Mouse (Mus musculus): ENCODE data around the gene Zfx. TPM values are rescaled to one million over a fixed set of nuclear protein-coding genes. Genes with fewer than 3 reads are reported as not detected.
A peak's percentile ranks its signal among the peaks of the same experiment; 100 is the strongest.

Zfx gene
- total and polyA plus RNA-seq, 2 experiments from 2014 or later = 15.2 to 25.0 TPM

GRCm38 (mm10) chrX:94125950-94126349 is 2.4 kb upstream of the Zfx start:
- H3K9me3 ChIP-seq (ENCODE audit: low read length) = no peaks in the 10 kb centered on the region
- no peak overlapping the region for H3K27ac ChIP-seq (ENCODE audit: low read depth, low read length)
- DNase-seq (ENCODE audit: low spot score) (no peak), ATAC-seq (ENCODE audit: low FRiP score) (no peak)
- no peak overlapping the region for H3K4me2 ChIP-seq (ENCODE audit: low read depth, low read length, poor library complexity, severe bottlenecking)
- peaks cover 8% of the 10 kb centered on the region; the same call in 1 of the 2 replicates for H3K27me3 ChIP-seq (ENCODE audit: insufficient read depth, low read length)
- WGBS = 63% methylated on average over 2 of the region's 2 CpGs
- H3K9ac ChIP-seq (replicated peaks; ENCODE audit: low read length, poor library complexity, severe bottlenecking) = no peak overlapping the region
- no peak for TF ChIP-seq CTCF (IDR thresholded peaks at IDR 0.05)
- H3K4me3 ChIP-seq (ENCODE audit: low read depth, low read length) = no peak overlapping the region
- no peaks in the 10 kb centered on the region for H3K36me3 ChIP-seq (ENCODE audit: insufficient read depth, low read length)
- H3K4me1 ChIP-seq (ENCODE audit: insufficient read depth, low read length) = no peaks in the 10 kb centered on the region

- 23% methylated on average over 26 of the region's 53 CpGs for WGBS
- no peak for DNase-seq (ENCODE audit: low spot score)
- peak overlapping the region; percentile 58 for H3K4me3 ChIP-seq (ENCODE audit: low read depth, low read length)
- no peaks in the 10 kb centered on the region; the same call in 1 of the 2 replicates for H3K27me3 ChIP-seq (ENCODE audit: insufficient read depth, low read length)
- H3K36me3 ChIP-seq (ENCODE audit: insufficient read depth, low read length) = no peaks in the 10 kb centered on the region
- peak; percentile 75 for ATAC-seq (ENCODE audit: low FRiP score)
- peak overlapping the region; percentile 48 for H3K4me2 ChIP-seq (ENCODE audit: low read depth, low read length, poor library complexity, severe bottlenecking)
- peak overlapping the region; percentile 90 for H3K9ac ChIP-seq (replicated peaks; ENCODE audit: low read length, poor library complexity, severe bottlenecking)
- H3K4me1 ChIP-seq (ENCODE audit: insufficient read depth, low read length) = no peaks in the 10 kb centered on the region
- TF ChIP-seq CTCF (IDR thresholded peaks at IDR 0.05) = no peak
- no peaks in the 10 kb centered on the region for H3K9me3 ChIP-seq (ENCODE audit: low read length)
- H3K27ac ChIP-seq (ENCODE audit: low read depth, low read length) = peak overlapping the region; percentile 99
These were observed 818 bp downstream of the Zfx start for GRCm38 (mm10) chrX:94122709-94123058.

- peak overlapping the region; percentile 99 for H3K27ac ChIP-seq (ENCODE audit: low read depth, low read length)
- peak overlapping the region; percentile 90 for H3K9ac ChIP-seq (replicated peaks; ENCODE audit: low read length, poor library complexity, severe bottlenecking)
- H3K4me1 ChIP-seq (ENCODE audit: insufficient read depth, low read length) = no peaks in the 10 kb centered on the region
- WGBS = 25% methylated on average over 52 of the region's 65 CpGs
- H3K27me3 ChIP-seq (ENCODE audit: insufficient read depth, low read length) = no peaks in the 10 kb centered on the region; the same call in 1 of the 2 replicates
- peak; percentile 92 for ATAC-seq (ENCODE audit: low FRiP score)
- no peaks in the 10 kb centered on the region for H3K9me3 ChIP-seq (ENCODE audit: low read length)
- peak; percentile 91 for DNase-seq (ENCODE audit: low spot score)
- no peaks in the 10 kb centered on the region for H3K36me3 ChIP-seq (ENCODE audit: insufficient read depth, low read length)
- TF ChIP-seq CTCF (IDR thresholded peaks at IDR 0.05) = peak; percentile 64
- H3K4me2 ChIP-seq (ENCODE audit: low read depth, low read length, poor library complexity, severe bottlenecking) = peak overlapping the region; percentile 61
- H3K4me3 ChIP-seq (ENCODE audit: low read depth, low read length) = peak overlapping the region; percentile 58
These were observed 1.4 kb downstream of the Zfx start for GRCm38 (mm10) chrX:94121866-94122708.

GRCm38 (mm10) chrX:94121161-94121856 is 2.2 kb downstream of the Zfx start:
- no peak for ATAC-seq (ENCODE audit: low FRiP score)
- peak overlapping the region; percentile 61 for H3K4me2 ChIP-seq (ENCODE audit: low read depth, low read length, poor library complexity, severe bottlenecking)
- H3K9me3 ChIP-seq (ENCODE audit: low read length) = no peaks in the 10 kb centered on the region
- TF ChIP-seq CTCF (IDR thresholded peaks at IDR 0.05) = no peak
- no peak overlapping the region; the same call in 1 of the 2 replicates for H3K9ac ChIP-seq (replicated peaks; ENCODE audit: low read length, poor library complexity, severe bottlenecking)
- DNase-seq (ENCODE audit: low spot score) = no peak
- H3K27ac ChIP-seq (ENCODE audit: low read depth, low read length) = peak overlapping the region; percentile 32
- H3K36me3 ChIP-seq (ENCODE audit: insufficient read depth, low read length) = no peaks in the 10 kb centered on the region
- H3K4me1 ChIP-seq (ENCODE audit: insufficient read depth, low read length) = no peaks in the 10 kb centered on the region
- peak overlapping the region; percentile 58 for H3K4me3 ChIP-seq (ENCODE audit: low read depth, low read length)
- 19% methylated on average over 24 of the region's 24 CpGs for WGBS
- H3K27me3 ChIP-seq (ENCODE audit: insufficient read depth, low read length) = no peaks in the 10 kb centered on the region; the same call in 1 of the 2 replicates

GRCm38 (mm10) chrX:94118350-94118749 is 5.2 kb downstream of the Zfx start:
- no peak for TF ChIP-seq CTCF (IDR thresholded peaks at IDR 0.05)
- ATAC-seq (ENCODE audit: low FRiP score) (no peak), DNase-seq (ENCODE audit: low spot score) (no peak)

GRCm38 (mm10) chrX:94115882-94116281 is 7.6 kb downstream of the Zfx start:
- Histone ChIP-seq H3K9me3 (ENCODE audit: low read length) (no peaks in the 10 kb centered on the region), H3K27ac (ENCODE audit: low read depth, low read length) (no peak overlapping the region), H3K4me3 (ENCODE audit: low read depth, low read length) (no peak overlapping the region), H3K36me3 (ENCODE audit: insufficient read depth, low read length) (no peaks in the 10 kb centered on the region), H3K4me1 (ENCODE audit: insufficient read depth, low read length) (no peaks in the 10 kb centered on the region), H3K4me2 (ENCODE audit: low read depth, low read length, poor library complexity, severe bottlenecking) (no peak overlapping the region), H3K27me3 (ENCODE audit: insufficient read depth, low read length) (no peaks in the 10 kb centered on the region), H3K9ac (replicated peaks; ENCODE audit: low read length, poor library complexity, severe bottlenecking) (no peak overlapping the region)
- ATAC-seq (ENCODE audit: low FRiP score) (no peak), DNase-seq (ENCODE audit: low spot score) (no peak)
- TF ChIP-seq CTCF (IDR thresholded peaks at IDR 0.05) = no peak
- WGBS = 76% methylated on average over 6 of the region's 6 CpGs

More at GRCm38 (mm10) chrX:94118350-94118749, 5.2 kb downstream of the Zfx start:
- H3K4me2 ChIP-seq (ENCODE audit: low read depth, low read length, poor library complexity, severe bottlenecking) = no peak overlapping the region
- H3K27ac ChIP-seq (ENCODE audit: low read depth, low read length) = no peak overlapping the region
- no peak overlapping the region for H3K9ac ChIP-seq (replicated peaks; ENCODE audit: low read length, poor library complexity, severe bottlenecking)
- H3K9me3 ChIP-seq (ENCODE audit: low read length) = no peaks in the 10 kb centered on the region
- no peaks in the 10 kb centered on the region for H3K36me3 ChIP-seq (ENCODE audit: insufficient read depth, low read length)
- H3K27me3 ChIP-seq (ENCODE audit: insufficient read depth, low read length) = no peaks in the 10 kb centered on the region; the same call in 1 of the 2 replicates
- H3K4me3 ChIP-seq (ENCODE audit: low read depth, low read length) = no peak overlapping the region
- no peaks in the 10 kb centered on the region for H3K4me1 ChIP-seq (ENCODE audit: insufficient read depth, low read length)
